15 mouse cellular contexts compared by ENCODE assay signal in genomic region chr2:156351243-156351642, GRCm38 (mm10). TPM values are rescaled to one million over a fixed set of nuclear protein-coding genes. Genes with fewer than 3 reads are reported as not detected.
DNase-seq lines count a peak whose midpoint lies in the region; ATAC-seq and TF ChIP-seq lines count a peak whose summit lies in the region.
"Had no signal": no experiment of that assay in that cellular context is flagged by ENCODE, and none has a peak within 500 bp of the region (broad histone marks: within the 10 kb centered on the region; RNA-seq: fewer than 3 reads in every experiment).

No protein-coding gene starts in this region.

- WGBS in hindbrain, postnatal 0 days = 86% methylated on average over 7 of the region's 7 CpGs
- WGBS in hindbrain, embryonic 11.5 days = 84% methylated on average over 7 of the region's 7 CpGs
- 85% methylated on average over 7 of the region's 7 CpGs for WGBS in lung, embryonic 14.5 days

- no peak for DNase-seq in hindbrain, postnatal 0 days (ENCODE audit: low spot score)
- DNase-seq in hindbrain, embryonic 11.5 days (ENCODE audit: low spot score) = no peak
- peak; percentile 6 for DNase-seq in lung, embryonic 14.5 days
- no peak for DNase-seq in lung, postnatal 36 days
- peak; percentile 78 for DNase-seq in R1 (ENCODE audit: low read depth, low spot score)
- DNase-seq in right cerebral cortex, postnatal 4 days = no peak
- DNase-seq in adrenal gland, postnatal 25 days = no peak
- DNase-seq: gastrocnemius, postnatal 36 days; lung, adult 2 months; right cerebral cortex, postnatal 25 days had no signal

- no peaks in the 10 kb centered on the region for H3K27me3 ChIP-seq in hindbrain, postnatal 0 days (ENCODE audit: insufficient read depth, low read length)
- no peaks in the 10 kb centered on the region for H3K27me3 ChIP-seq in hindbrain, embryonic 11.5 days (ENCODE audit: control insufficient read depth, insufficient read depth, low read length)
- no peaks in the 10 kb centered on the region for H3K27me3 ChIP-seq in lung, embryonic 14.5 days (ENCODE audit: insufficient read depth, low read length)
- peaks cover 16% of the 10 kb centered on the region for H3K27me3 ChIP-seq in E14TG2a.4 (ENCODE audit: insufficient read depth, low read length)
- H3K27me3 ChIP-seq: forebrain, embryonic 15.5 days had no signal

- TF ChIP-seq CTCF in hindbrain, postnatal 0 days (IDR thresholded peaks at IDR 0.05; ENCODE audit: low read depth) = peak; percentile 24; the same call in 1 of the 2 replicates
- TF ChIP-seq CTCF in lung, embryonic 14.5 days (IDR thresholded peaks at IDR 0.05; ENCODE audit: low read depth) = peak; percentile 14; the same call in 1 of the 2 replicates
- TF ChIP-seq CTCF in E14TG2a.4 (conservative IDR thresholded peaks at IDR 0.05; ENCODE audit: low read length) = peak; percentile 83

- H3K4me1 ChIP-seq in hindbrain, postnatal 0 days (ENCODE audit: insufficient read depth, low read length) = no peaks in the 10 kb centered on the region
- no peaks in the 10 kb centered on the region for H3K4me1 ChIP-seq in hindbrain, embryonic 11.5 days (replicated peaks; ENCODE audit: control insufficient read depth, insufficient read depth, low read length)
- H3K4me1 ChIP-seq in lung, embryonic 14.5 days (ENCODE audit: insufficient read depth) = no peaks in the 10 kb centered on the region
- H3K4me1 ChIP-seq in E14TG2a.4 (replicated peaks; ENCODE audit: low read depth, low read length) = 0 out of 2 replicates have a peak, but pooled peaks cover 7% of the 10 kb centered on the region

- H3K36me3 ChIP-seq in hindbrain, postnatal 0 days (ENCODE audit: insufficient read depth, low read length) = no peaks in the 10 kb centered on the region
- H3K36me3 ChIP-seq in hindbrain, embryonic 11.5 days (ENCODE audit: control insufficient read depth, insufficient read depth, low read length) = no peaks in the 10 kb centered on the region
- H3K36me3 ChIP-seq in lung, embryonic 14.5 days (ENCODE audit: insufficient read depth) = no peaks in the 10 kb centered on the region
- H3K36me3 ChIP-seq in E14TG2a.4 (ENCODE audit: insufficient read depth, low read length) = no peaks in the 10 kb centered on the region
- H3K36me3 ChIP-seq: forebrain, embryonic 15.5 days; G1E had no signal

- no peaks in the 10 kb centered on the region for H3K9me3 ChIP-seq in hindbrain, postnatal 0 days (ENCODE audit: low read length)
- no peaks in the 10 kb centered on the region for H3K9me3 ChIP-seq in hindbrain, embryonic 11.5 days (ENCODE audit: control insufficient read depth, low read length)
- no peaks in the 10 kb centered on the region for H3K9me3 ChIP-seq in lung, embryonic 14.5 days (ENCODE audit: low read depth, low read length)
- no peaks in the 10 kb centered on the region for H3K9me3 ChIP-seq in E14TG2a.4 (ENCODE audit: low read length)
- H3K9me3 ChIP-seq: forebrain, embryonic 15.5 days; G1E had no signal

- ATAC-seq in hindbrain, postnatal 0 days = no peak
- no peak for ATAC-seq in hindbrain, embryonic 11.5 days (ENCODE audit: low FRiP score)
- ATAC-seq in lung, embryonic 14.5 days (ENCODE audit: insufficient read depth) = no peak
- ATAC-seq: forebrain, embryonic 15.5 days had no signal

- H3K27ac ChIP-seq in hindbrain, postnatal 0 days = no peak overlapping the region
- no peak overlapping the region for H3K27ac ChIP-seq in hindbrain, embryonic 11.5 days (ENCODE audit: low read depth, low read length)
- no peak overlapping the region for H3K27ac ChIP-seq in lung, embryonic 14.5 days (ENCODE audit: low read depth)
- H3K27ac ChIP-seq: forebrain, embryonic 15.5 days; hindbrain, embryonic 14.5 days had no signal

- H3K4me3 ChIP-seq in hindbrain, postnatal 0 days (ENCODE audit: low read length) = no peak overlapping the region
- H3K4me3 ChIP-seq in hindbrain, embryonic 11.5 days (ENCODE audit: low read depth, low read length) = no peak overlapping the region
- H3K4me3 ChIP-seq in lung, embryonic 14.5 days (ENCODE audit: low read depth, low read length) = no peak overlapping the region
- H3K4me3 ChIP-seq in E14TG2a.4 (replicated peaks; ENCODE audit: low read length) = no peak overlapping the region
- H3K4me3 ChIP-seq: forebrain, embryonic 15.5 days; myocyte had no signal

- no peak overlapping the region for H3K4me2 ChIP-seq in hindbrain, postnatal 0 days (ENCODE audit: low read depth, low read length)
- no peak overlapping the region for H3K4me2 ChIP-seq in hindbrain, embryonic 11.5 days (replicated peaks; ENCODE audit: low read depth, low read length)
- H3K4me2 ChIP-seq in lung, embryonic 14.5 days = no peak overlapping the region
- H3K4me2 ChIP-seq: forebrain, embryonic 15.5 days; hindbrain, embryonic 14.5 days had no signal

- H3K9ac ChIP-seq in hindbrain, postnatal 0 days (replicated peaks; ENCODE audit: low read length) = no peak overlapping the region
- no peak overlapping the region for H3K9ac ChIP-seq in hindbrain, embryonic 11.5 days (ENCODE audit: low read depth, low read length)
- H3K9ac ChIP-seq in lung, embryonic 14.5 days = no peak overlapping the region
- H3K9ac ChIP-seq: forebrain, embryonic 15.5 days; hindbrain, embryonic 14.5 days had no signal

RNA-seq across cellular contexts. Expression of gene Scand1, which starts 38.7 kb away (rescaled TPM):
- total RNA-seq in hindbrain, postnatal 0 days (2014; rRNA removed) = 348 and 377 TPM in 2 replicates
- polyA plus RNA-seq in hindbrain, postnatal 0 days (2015; fragmentation: Nextera tagmentation; extraction: Ambion mirVana) = 129 and 132 TPM in 2 replicates
- polyA plus RNA-seq in hindbrain, embryonic 11.5 days (2014; fragmentation: Nextera tagmentation; extraction: Ambion mirVana) = 81.9 and 87.2 TPM in 2 replicates
- 61.0 and 66.3 TPM in 2 replicates for polyA plus RNA-seq in lung, embryonic 14.5 days (2014; fragmentation: Nextera tagmentation; extraction: Ambion mirVana)
- 102 and 123 TPM in 2 replicates for total RNA-seq in adrenal gland, postnatal 25 days (2021)

RNA-seq across cellular contexts. Expression of gene Cnbd2, which starts 39.1 kb away (rescaled TPM):
- 1.7 and 3.3 TPM in 2 replicates for total RNA-seq in hindbrain, postnatal 0 days (2014; rRNA removed)
- 7.9 and 8.2 TPM in 2 replicates for polyA plus RNA-seq in hindbrain, postnatal 0 days (2015; fragmentation: Nextera tagmentation; extraction: Ambion mirVana)
- 4.4 and 4.6 TPM in 2 replicates for polyA plus RNA-seq in hindbrain, embryonic 11.5 days (2014; fragmentation: Nextera tagmentation; extraction: Ambion mirVana)
- 3.5 and 3.9 TPM in 2 replicates for polyA plus RNA-seq in lung, embryonic 14.5 days (2014; fragmentation: Nextera tagmentation; extraction: Ambion mirVana)
- 2.5 and 3.6 TPM in 2 replicates for total RNA-seq in adrenal gland, postnatal 25 days (2021)

Comparison
In these comparisons a context has a peak if more than half of its experiments do, and no peak if none do; other contexts are left out.
1. DNase-seq: peak in lung, embryonic 14.5 days (single experiment) and R1 (single experiment); none in hindbrain, postnatal 0 days (single experiment), hindbrain, embryonic 11.5 days (single experiment), lung, postnatal 36 days (single experiment), right cerebral cortex, postnatal 4 days (single experiment) and adrenal gland, postnatal 25 days (single experiment).
2. CTCF ChIP-seq: peak in every context shown above with its lines; median percentile 83 in E14TG2a.4; 24 in hindbrain, postnatal 0 days; 14 in lung, embryonic 14.5 days.